Mouse (Mus musculus) cerebellum, adult 18-20 months (tissue): ENCODE results near the gene Mknk1.

Source experiments
- DNase-seq, 2 experiments: peaks; one replicate each; pipeline ENCODE4 v3.0.0; 2021

Gene Mknk1

DNA sequence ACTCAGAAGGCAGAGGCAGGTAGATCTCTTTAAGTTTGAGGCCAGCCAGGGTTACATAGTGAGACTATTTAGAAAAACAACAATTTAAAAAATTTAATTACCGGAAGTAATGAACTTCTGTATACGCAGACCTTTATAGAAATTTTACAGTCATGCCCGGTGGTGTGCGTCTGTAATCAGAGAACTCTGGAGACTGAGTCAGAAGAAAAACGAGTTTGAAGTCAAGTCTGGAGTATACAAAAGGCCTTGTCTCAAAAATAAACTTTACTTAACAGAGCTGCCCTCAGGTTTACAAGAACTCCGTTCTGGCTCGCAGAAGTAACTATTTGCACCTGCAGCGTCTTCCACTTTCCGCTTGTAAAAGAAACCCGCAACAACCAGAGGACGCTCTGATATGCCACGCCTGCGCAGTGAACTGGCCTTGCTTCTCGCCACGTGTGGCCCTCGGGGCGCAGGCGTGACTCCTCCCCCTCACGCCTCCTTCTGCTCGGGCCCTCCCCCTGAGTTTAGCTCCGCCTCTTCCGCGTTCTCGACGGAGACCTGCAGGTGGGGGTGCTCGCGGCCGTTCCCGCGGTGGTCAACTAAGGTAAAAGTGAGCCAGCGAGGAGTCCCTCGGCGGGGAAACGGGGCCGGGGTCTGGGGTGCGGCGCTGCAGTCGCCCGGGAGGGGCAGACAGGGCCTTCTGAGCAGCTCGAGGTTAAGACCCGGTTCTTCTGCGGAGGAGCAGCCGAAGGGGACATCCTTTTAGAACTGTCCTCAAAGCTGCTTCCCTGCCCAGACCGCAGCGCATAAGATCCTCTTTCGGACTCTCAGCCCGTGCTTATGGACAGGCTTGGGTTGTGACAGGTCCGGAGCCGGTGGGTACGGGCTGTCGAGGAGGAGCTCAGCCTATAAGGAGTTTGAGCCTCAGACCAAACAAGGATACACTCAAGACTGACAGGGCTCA, at the start of gene Mknk1:
Gene Mknk1, plus strand, starts transcription at position 503 of the 946 bp plus-strand sequence.
- peak; percentile 93 for DNase-seq

DNA sequence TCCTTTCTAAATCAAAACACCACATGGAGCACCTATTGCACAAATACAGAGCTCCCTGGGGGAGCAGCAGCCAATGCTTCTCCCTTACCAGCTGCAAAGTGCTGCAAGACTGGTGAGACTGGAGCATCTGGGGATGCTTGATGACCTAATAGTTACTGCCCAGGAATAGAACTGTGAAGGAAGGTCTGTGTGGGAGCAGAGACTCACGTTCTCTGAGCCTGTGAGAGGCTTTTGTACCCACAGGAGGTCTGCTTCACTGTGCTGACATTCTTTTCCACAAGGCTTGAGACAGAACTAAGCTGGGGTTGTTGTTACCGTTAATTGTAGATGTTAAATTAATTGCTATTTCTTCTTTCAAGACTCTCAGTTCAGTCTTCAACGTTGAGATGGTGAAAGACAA, 48.1 kb upstream of the Mknk1 start:
- no peak for DNase-seq

DNA sequence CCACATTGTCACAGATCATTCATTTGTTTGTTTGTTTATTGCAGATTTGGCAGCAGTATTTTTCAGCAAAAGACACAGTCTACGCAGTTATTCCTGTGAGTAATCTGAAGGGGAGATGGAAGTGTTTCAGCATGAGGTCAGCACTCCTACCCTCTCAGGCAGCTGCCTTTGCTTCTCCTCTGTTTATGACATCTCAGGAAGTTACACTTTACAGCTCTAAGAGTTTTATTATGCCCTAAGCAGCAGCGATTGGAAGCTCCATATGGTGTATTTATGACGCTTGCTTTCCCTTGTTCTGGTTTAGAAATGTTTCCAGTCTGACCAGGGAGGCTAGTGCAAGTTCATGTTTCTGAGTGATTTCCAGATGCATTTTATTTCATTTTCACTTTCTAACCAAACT, 43.6 kb upstream of the Mknk1 start:
- no peak for DNase-seq

DNA sequence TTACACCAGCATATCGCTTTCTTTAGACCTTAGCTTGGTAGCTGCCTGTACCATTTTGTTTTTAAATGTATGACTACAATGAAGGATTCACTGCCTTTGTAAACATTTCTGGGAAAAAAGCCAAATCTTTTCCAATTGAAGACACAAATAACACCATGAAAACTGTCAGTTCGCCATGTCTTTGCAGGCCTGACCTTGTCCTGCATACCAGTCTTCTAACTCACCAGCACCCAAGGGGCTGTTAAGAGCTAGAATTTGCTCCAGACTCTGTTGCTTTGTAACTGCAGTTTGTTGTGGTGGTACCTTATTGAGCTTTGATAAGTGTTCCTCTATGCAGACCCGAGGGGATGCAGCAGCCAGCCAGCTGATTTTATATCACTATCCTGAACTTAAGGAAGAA, 39.0 kb upstream of the Mknk1 start:
- no peak for DNase-seq

DNA sequence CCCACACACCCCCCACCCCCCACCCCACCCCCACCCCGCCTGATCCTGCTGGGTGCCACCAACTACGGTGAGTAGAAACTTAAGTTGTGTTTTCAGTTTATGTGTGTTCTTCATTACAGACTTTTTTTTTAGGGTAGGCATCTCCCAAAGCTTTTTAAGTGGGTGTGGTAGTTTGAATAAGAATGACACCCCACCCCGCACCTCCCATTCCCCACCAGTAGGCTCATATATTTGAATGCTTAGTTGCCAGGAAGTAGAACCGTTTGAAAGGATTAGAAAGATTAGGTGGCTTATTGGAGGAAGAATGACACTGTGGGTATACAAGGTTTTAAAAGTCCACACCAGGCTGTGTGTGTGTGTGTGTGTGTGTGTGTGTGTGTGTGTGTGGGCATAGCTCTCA, 26.7 kb upstream of the Mknk1 start:
- DNase-seq, result no peak

DNA sequence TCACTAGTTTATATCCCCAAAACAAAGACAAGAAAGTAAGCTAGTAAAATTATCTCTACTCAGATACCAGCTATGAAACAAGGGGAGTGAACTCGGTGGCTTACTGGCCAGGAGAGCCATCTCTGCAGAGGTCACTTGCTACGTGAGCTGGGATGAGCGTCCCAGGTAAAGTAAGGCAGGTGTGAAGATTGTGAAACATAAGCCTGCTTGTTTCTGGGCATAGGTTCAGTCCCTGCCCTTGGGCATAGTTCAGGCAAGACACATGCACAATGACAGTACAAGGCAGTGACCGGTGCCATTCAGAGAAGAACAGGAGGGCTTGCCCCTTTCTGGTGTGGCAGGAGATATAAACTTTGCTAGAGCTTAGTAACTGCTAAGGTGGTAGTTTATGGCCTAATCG, 23.4 kb upstream of the Mknk1 start:
- DNase-seq, result no peak

DNA sequence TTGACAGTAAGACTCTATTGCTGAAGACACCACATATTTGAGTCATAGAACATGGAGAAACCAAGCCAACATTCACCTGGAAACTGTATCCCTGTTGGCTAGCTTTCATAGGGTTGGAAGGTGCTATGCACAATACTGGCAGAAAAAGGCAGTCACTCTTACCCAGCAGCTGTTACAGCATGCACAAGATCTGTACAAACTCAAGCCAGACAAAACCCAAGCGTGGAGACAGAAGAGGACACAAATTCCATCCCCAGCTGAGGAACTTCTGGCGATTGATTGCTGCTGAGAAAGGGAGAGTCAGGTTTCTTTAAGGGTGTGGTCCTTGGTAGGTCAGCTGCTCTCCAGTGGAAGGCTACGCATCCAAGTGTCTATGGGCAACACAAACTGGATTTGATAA, 18.8 kb upstream of the Mknk1 start:
- DNase-seq, result no peak

DNA sequence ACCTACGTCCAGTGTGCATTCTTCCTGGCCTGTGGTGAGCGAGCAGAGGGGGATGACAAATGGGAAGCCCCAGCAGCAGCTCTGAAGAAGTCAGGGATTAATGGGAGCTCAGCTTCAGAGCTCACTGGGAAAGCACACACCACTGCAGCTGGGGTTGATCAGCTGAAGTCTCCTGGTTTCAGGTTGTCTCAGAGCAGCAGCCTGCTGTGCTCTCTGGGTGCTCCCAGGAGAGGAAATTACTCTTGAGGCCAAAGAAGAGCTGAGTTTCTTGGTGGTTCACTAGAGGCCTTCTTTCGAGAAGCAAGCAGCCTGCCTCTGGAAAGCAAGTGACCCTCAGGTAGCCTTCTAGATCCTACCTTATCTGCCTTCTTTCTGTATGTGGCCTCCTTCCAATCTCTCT, 18.1 kb upstream of the Mknk1 start:
- no peak for DNase-seq

DNA sequence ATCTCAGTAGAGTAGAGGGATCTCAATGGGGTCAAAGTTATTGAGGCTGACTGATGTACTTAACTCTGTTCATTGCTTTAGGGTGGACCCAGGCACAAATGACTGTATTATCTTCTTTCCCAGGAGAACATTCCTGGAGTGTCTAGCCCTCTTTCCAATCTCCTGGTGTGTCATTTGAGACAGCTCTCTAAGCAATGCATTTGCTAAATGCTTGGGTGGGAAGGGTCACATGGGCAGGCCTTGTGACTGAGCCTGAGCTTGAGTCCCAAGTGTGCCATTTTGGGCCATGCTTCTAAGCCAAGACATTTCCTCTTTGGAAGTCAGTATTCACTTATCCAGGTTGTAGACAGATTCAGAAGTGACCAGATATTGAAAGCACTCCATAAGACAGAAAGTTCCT, 17.6 kb upstream of the Mknk1 start:
- no peak for DNase-seq

DNA sequence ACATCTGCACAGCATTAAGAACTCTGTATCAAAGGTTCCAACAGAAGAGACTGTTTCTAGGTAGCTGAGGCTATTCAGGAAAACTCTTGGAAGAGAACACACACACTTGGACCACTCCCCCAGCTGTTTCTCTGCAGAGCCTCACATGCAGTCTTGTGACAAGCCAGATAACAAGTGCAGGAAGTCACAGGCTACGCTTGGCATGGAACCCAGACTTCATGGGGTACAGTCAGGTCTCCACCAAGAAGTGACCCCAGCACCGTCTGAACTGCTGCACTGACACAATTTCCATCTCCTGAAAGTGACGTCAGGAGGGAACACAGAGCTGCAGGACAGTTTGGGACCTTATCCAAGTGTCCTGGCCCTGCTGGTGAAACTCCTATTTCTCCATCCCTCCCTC, 17.1 kb upstream of the Mknk1 start:
- DNase-seq, result no peak

DNA sequence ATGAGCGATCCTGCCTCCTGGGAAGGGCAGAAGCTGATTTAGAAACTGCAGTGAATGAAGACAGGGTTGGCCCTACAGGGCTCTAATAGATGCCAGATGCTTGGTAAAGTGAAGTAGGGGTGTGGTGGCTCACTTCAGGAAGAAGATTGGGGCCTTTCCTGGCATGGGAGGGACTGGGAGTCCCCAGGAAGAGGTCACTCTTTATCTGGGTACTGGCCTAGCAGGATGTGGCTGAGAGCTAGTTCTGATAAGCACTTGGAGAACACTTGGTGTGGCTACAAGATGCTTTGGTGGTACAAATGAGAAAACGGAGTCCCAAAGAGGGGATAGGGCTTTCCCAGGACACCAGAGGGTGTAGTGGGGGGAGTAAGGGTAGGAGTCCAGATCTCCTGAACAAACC, 14.8 kb upstream of the Mknk1 start:
- no peak for DNase-seq

DNA sequence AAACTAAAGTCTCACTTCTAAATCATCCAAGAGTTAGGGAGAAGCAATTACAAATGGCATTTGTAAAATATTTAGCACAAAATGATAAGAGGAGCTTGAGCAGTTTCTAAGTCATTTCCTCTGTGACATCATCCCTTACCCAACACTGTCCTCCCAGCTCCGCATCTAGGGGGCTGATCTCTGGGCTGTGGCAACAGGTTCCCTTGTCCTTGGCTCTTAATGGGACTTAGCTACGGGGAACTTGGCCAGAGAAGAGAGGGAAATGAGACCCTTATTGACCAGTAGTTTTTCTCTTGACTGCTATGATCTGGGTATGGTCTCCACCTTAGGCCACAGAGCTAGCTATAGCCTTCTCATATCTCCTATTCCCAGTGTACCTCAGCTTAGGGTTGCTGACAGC, 13.7 kb upstream of the Mknk1 start:
- DNase-seq, result no peak

DNA sequence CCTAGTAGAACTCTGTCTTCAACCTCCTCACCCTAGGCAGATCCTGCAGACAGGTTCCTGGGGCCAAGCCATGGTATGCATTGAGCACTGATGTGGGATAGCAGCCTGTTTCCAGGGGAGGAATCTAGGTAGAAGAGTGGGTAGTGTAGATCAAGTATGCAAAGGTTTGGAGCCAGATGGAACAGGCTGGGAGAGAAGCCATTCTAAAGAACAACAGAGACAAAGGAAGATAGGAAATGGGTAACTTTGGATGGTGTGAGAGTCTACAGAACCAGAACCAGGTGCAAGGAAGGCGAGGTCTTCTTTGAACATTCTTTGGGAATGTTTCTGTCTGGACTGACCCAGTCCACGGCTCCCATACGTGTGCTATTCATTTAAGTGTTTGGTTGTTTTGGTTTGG, 11.9 kb upstream of the Mknk1 start:
- no peak for DNase-seq

DNA sequence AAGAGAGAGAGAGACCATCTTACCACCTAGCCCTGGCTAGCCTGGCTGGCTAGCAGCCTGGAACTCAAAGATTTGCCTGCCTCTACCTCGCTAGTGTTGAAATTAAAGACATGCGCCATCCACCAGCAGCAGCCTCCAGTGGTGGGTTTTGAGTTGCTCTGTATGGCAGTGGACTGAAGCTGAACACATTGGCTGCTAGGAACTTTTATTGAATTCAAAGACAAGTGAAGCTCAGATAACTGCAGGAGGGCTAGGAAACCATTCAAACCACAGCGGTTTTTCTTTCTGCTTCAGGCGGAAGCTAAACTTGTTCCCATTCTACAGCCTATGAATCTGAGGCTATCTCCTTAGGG, 11.5 kb upstream of the Mknk1 start:
- DNase-seq, result no peak

DNA sequence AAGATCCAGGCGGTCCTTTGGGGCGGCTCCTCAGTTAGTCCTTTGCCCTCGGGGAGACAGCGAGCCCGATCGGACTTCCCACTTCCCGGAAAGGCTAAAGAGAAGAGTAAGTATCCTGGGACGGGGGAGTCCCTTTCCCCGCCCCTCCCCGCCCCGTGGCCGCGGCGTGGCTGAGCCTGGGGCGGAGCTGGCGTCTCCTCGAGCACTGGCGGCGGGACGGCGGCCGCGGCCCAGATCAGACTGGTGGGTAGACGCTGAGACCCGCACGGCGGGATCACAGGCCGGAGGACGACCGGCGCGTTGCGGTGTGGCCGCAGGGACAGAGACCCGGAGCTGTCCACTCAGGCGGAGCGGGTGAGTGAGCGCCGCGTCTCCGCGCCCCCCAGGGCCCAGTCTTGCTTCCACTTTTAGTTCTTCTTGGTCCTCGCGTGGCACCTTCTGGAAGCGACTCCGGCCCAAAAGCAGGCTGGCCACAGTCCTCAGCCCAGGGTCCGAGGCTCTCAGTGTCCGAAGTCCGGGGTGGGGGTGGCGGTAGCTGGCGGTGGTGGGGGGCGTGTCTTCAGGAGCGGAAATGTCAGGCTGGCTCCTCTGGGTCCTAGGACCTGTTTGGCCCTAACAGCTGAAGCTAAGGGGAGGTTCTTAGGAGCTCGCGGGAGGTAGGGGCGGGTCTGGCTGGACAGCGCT, 11.0 kb upstream of the Mknk1 start, which contains the start of gene Mob3c:
Gene Mob3c, plus strand, starts transcription at position 205 of the 684 bp plus-strand sequence.
- peak; percentile 72 to 75 for DNase-seq

DNA sequence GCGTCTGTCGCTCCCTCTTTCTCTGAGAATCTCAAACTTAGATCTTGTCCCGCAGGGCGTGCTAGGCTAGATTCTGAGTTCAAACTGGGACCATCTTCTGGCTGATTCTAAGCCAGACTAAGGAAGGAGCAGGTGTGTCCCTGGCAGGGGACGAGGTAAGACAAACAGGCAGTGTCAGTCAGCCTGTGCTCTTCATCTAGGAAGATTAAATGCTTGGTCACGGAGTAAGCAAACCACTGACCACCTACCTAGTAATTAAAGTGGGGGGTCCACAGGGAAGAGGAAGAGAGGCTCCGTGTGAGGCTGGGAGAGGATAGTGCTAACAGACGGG, 10.5 kb upstream of the Mknk1 start:
- DNase-seq, result no peak

DNA sequence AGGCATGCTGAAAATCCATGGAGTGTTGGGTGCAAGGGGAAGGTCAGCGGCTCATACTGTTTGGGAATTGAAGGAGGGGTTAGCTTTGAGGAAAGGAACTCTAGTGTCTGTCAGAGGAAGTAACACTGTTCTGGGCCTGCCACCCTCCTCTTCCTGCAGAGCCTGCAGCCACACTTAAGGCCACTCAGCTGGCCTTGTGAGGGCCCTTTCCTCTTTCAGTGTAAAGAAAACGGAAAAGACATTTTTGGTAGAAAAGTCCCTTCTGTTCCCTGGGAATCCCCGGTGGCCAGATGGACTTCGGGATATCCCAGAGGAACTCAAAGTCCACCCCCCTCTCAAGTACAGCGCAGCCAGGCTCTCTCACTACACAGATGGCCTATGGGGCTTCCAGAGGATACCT, 8.5 kb upstream of the Mknk1 start:
- no peak for DNase-seq

DNA sequence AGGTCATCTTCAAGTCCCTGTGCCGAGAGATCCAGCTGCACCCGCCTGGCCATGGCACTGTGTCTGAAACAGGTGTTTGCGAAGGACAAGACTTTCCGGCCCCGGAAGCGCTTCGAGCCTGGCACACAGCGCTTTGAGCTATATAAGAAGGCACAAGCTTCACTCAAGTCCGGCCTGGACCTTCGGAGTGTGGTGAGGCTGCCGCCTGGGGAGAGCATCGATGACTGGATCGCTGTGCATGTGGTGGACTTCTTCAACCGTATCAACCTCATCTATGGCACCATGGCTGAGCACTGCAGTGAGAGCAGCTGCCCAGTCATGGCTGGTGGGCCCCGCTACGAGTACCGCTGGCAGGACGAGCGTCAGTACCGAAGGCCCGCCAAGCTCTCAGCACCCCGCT, 7.8 kb upstream of the Mknk1 start:
- DNase-seq, result no peak

DNA sequence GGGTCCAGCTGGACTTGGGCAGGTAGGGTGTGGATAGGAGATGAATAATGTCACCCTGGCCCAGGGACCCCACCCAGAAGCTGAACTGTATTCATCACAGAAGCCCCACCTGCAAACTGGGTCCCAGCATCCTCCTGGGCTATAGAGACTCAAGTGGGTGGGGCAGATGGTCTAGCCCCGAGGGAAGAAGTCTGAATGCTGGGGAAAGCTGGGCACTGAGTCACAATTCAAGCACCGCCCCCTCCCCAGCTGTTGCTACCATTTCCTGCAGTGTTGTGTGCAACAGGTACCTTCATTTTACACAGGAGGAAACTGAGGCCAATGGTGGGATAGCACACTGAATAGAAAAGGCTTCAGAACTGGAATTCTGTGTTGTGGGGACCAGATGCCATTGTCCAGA, 7.0 kb upstream of the Mknk1 start:
- no peak for DNase-seq

DNA sequence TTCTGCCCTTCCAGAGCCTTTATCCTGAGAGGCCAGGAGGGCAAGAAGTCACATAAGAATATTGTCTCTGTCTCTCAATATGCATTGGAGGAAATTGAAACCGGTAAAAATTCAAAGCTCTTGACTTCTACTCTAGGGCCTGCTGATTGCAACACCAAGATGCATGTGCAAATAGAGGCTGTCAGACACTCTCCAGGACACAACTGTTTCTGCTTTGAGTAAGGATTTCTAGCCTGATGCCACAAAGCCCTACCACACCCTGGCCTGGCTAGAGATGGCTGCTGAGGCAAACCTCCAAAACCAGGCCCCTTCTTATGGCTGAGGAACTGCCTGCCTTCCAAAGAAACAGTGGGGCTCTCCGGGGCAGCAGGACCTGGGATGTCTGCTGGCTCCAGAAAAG, 3.4 kb upstream of the Mknk1 start:
- no peak for DNase-seq

DNA sequence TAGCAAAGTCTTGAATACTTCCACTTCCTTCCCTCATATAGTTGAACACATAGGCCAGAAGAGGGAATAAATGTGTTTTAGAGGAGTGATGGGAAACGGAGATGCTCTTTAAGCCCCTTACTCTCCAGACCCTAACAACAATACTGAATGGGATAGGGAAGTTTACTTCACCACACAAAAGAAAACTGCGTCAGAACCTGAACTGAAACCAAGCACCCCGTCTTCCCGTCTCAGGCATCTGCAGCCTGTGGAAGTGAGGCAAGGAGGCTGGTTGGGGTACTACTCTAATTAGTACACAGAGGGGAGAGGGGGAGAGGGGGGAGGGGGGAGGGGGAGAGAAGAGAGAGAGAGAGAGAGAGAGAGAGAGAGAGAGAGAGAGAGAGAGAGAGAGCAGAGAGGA, 802 bp upstream of the Mknk1 start:
- DNase-seq, result no peak

DNA sequence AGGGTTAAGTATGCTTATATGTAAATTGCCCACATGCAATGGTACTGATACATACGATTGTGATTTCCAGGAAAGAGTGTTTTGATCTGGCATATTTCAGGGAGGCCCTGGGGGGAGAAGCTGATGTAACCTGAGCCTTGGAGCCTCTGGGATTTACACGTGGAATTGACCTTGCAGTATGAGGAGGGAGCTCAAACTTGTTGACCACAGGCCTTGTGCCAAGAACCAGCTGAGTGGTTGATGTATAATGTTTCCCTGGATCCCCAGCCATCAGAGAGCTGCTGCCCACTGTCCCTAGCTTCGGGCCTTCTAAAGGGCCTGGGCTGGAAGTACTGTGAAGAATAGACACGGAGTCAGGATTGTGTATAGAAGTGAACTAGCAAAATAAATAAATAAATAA, 958 bp downstream of the Mknk1 start:
- peak; percentile 12 to 23 for DNase-seq

DNA sequence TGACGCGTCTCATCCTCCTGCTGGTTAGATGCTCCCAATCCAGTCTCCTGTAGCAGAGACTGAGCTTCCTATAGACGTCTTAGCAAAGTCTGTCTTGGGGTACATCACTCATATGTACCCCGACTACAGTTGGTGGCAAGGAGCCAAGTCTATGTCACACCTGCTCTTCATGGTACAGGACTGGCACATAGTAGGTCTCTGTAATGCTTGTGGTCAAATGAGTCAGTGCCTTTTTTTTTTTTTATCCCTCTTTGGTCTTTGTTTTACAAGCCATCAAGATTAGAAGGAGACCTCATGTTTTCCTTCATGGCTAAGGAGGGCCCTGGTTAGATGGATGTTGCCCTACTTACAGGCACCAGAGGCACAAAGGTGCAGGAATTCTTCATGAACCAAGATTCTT, 1.8 kb downstream of the Mknk1 start:
- DNase-seq, result no peak

DNA sequence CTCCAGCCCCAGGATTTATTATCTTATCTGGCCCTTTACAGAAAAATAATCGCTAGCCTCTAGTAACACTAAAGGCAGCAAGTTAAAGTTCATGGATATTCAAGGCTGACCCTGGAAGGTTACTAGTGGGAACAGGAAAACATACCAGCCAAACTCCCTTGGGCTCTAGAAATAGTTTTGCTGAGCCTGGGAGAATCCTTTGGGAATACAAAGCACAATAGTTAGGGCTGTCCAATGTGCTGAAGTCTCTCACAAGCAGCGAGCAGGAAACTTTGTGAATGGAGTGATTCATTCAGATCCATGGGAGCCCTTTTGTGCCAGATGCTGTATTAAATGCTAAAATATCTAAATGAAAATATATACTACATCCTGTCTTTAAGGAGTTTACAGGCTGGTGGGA, 7.7 kb downstream of the Mknk1 start:
- DNase-seq, result no peak

DNA sequence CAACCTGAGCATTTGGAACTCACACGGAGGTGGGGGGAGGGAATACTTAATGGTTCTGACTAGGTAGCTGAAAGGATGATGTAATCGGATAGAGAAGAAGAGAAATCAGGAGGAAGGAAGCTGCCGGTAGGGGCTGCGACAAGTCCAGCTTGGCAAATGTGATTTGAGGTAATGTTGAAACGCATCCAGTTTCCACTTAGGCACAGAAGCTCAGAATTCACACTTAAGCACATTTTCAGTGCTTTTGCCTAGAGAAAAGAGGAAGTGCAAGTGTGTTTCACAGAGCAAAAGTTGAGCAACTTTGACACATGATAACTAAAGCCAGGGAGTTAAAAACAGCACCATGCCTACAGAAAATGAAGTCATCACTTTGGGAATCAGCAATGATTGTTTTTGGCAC, 8.4 kb downstream of the Mknk1 start:
- DNase-seq, result no peak
